Mouse (Mus musculus): ENCODE data around the gene Olfr761. TPM values are rescaled to one million over a fixed set of nuclear protein-coding genes. Genes with fewer than 3 reads are reported as not detected.
"Not testable (repeated sequence)": the region's sequence is repeated elsewhere in the genome, so short reads cannot be mapped to it uniquely, and the experiment has no call there.

Olfr761 gene
- polyA plus RNA-seq (2015; fragmentation: Nextera tagmentation; extraction: Ambion mirVana), result not detected in 2 replicates

DNA sequence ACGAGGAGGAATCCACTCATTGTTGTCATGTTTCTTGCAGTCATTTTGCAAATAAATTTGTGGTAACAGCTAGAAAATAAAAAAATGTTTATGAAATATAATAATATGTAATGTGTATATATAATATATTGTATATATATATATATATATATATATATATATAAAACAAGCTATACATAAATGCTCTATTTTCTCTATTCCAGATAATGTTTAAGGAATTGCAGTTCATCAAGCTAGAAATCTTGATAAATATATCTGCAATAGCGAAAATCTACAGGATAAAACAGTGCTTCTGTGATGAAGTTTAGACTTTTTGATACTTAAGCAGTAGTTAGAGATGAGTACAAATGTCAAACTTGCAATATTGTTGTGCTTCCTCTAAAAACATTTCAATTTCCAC lies at the start of gene Olfr761:
Olfr761 (minus strand) TSS at position 101 of the 400 bp plus-strand sequence.
- H3K9me3 ChIP-seq, result no peaks in the 10 kb centered on the region
- no peak within 1 kb of the TSS for H3K9ac ChIP-seq
- no peak for ATAC-seq (ENCODE audit: borderline replicate concordance, extremely low read depth, low FRiP score, low TSS enrichment)
- H3K4me2 ChIP-seq, result no peak within 1 kb of the TSS
- no peak within 1 kb of the TSS for H3K4me3 ChIP-seq
- H3K27ac ChIP-seq, result no peak within 1 kb of the TSS
- H3K36me3 ChIP-seq, result no peaks in the 10 kb centered on the region
- 68% methylated on average over 2 of the region's 2 CpGs for WGBS
- no peaks in the 10 kb centered on the region for H3K27me3 ChIP-seq
- H3K4me1 ChIP-seq, result no peaks in the 10 kb centered on the region

GRCm38 (mm10) chr17:37995635-37996307 lies 42.9 kb upstream of the Olfr761 start:
- WGBS, result 59% methylated on average over 10 of the region's 10 CpGs
- ATAC-seq (ENCODE audit: borderline replicate concordance, extremely low read depth, low FRiP score, low TSS enrichment), result no peak
- no peak overlapping the region for H3K27ac ChIP-seq
- H3K4me3 ChIP-seq, result no peak overlapping the region
- H3K9ac ChIP-seq, result no peak overlapping the region
- no peak overlapping the region for H3K4me2 ChIP-seq
- no peaks in the 10 kb centered on the region for H3K4me1 ChIP-seq
- no peaks in the 10 kb centered on the region for H3K36me3 ChIP-seq
- H3K27me3 ChIP-seq, result no peaks in the 10 kb centered on the region
- no peaks in the 10 kb centered on the region for H3K9me3 ChIP-seq

- H3K27ac ChIP-seq, result no peak overlapping the region
- H3K4me1 ChIP-seq, result no peaks in the 10 kb centered on the region
- H3K9ac ChIP-seq, result no peak overlapping the region
- ATAC-seq (ENCODE audit: borderline replicate concordance, extremely low read depth, low FRiP score, low TSS enrichment), result no peak
- no peaks in the 10 kb centered on the region for H3K36me3 ChIP-seq
- H3K4me2 ChIP-seq, result no peak overlapping the region
- H3K27me3 ChIP-seq, result no peaks in the 10 kb centered on the region
- 57% methylated on average over 3 of the region's 3 CpGs for WGBS
- no peak overlapping the region for H3K4me3 ChIP-seq
- H3K9me3 ChIP-seq, result no peaks in the 10 kb centered on the region
Measured at GRCm38 (mm10) chr17:37990453-37990961, 37.6 kb upstream of the Olfr761 start.

DNA sequence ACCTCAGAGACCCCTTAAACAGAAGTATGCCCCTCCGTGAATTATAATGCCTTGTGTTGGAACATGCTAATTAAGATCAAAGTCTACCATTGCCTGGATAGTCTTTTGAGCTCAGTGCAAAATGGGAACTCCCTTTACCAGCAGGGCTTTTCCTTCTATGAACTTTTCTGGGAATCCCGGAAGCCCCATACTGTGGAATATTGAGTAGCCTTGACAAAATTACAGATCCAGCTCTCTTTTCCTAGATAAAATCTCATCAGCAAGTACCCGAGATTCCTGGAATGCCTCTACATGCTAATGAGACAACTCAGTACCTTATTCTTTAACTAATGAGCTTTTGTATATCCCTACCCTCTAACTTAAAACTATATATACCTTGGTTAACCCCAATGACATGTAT lies 20.7 kb upstream of the Olfr761 start:
- H3K27me3 ChIP-seq, result no peaks in the 10 kb centered on the region
- ATAC-seq (ENCODE audit: borderline replicate concordance, extremely low read depth, low FRiP score, low TSS enrichment), result no peak
- H3K36me3 ChIP-seq, result no peaks in the 10 kb centered on the region
- H3K4me2 ChIP-seq, result no peak overlapping the region
- no peaks in the 10 kb centered on the region for H3K9me3 ChIP-seq
- no peak overlapping the region for H3K4me3 ChIP-seq
- H3K4me1 ChIP-seq, result no peaks in the 10 kb centered on the region
- no peak overlapping the region for H3K27ac ChIP-seq
- H3K9ac ChIP-seq, result no peak overlapping the region
- WGBS, result 83% methylated on average over 3 of the region's 3 CpGs

DNA sequence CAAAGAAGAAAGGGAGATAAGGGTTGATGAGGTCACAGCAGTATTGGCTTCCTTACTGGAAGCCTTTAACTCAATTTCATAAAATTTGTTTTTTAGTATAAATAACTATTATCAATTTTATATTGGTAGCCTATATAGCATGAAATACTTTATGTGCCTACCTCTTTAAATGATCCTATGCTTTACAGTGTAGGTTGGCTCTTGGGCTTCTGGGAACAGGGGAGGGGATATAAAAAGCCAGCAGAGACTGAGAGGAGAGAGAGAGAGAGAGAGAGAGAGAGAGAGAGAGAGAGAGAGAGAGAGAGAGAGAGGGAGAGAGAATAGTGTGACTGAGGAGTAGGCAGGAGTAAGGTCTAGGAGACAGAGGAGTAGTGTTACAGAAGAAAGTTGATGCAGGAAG lies 32.6 kb downstream of the Olfr761 start, which contains the start of gene Olfr128:
Olfr128 (plus strand) TSS at position 301 of the 400 bp plus-strand sequence.
- no peak within 1 kb of the TSS for H3K4me2 ChIP-seq
- no peak within 1 kb of the TSS for H3K4me3 ChIP-seq
- H3K4me1 ChIP-seq, result no peaks in the 10 kb centered on the region
- no peaks in the 10 kb centered on the region for H3K27me3 ChIP-seq
- H3K9me3 ChIP-seq, result no peaks in the 10 kb centered on the region
- no peaks in the 10 kb centered on the region for H3K36me3 ChIP-seq
- no peak within 1 kb of the TSS for H3K9ac ChIP-seq
- no peak for ATAC-seq (ENCODE audit: borderline replicate concordance, extremely low read depth, low FRiP score, low TSS enrichment)
- H3K27ac ChIP-seq, result no peak within 1 kb of the TSS

DNA sequence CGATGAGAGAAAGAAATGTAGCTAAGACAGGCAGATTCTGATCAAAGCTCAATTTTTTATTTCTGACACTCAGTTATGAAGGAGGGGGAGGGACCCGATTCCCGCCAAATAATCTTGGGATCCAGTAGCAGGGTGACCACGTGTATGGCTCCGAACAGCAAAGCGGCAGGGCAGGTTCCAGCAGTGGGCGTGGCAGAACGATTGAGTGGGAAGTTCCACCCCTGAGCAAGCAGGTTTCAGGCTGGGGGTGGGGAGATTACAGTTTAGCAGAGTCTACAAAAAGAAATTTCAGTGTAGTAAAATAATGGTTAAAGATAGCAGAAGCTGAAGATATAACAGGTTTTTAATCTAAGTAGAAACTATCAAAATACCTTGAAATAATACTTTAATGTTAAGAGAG lies 46.1 kb downstream of the Olfr761 start:
- not testable (repeated sequence) for H3K36me3 ChIP-seq; H3K4me1 ChIP-seq; H3K9me3 ChIP-seq; H3K27ac ChIP-seq; H3K4me3 ChIP-seq; ATAC-seq (ENCODE audit: borderline replicate concordance, extremely low read depth, low FRiP score, low TSS enrichment); H3K4me2 ChIP-seq; H3K9ac ChIP-seq; H3K27me3 ChIP-seq
- WGBS, result 63% methylated on average over 8 of the region's 8 CpGs

Other genes with a start within 250 kb of the Olfr761 start
- not detected in 2 replicates for gene Olfr120, start 231.3 kb downstream of the Olfr761 start, polyA plus RNA-seq (2015; fragmentation: Nextera tagmentation; extraction: Ambion mirVana)
- gene Olfr121, start 204.2 kb downstream of the Olfr761 start, polyA plus RNA-seq (2015; fragmentation: Nextera tagmentation; extraction: Ambion mirVana), result not detected in 2 replicates
- not detected in 2 replicates for gene Olfr122, start 184.5 kb downstream of the Olfr761 start, polyA plus RNA-seq (2015; fragmentation: Nextera tagmentation; extraction: Ambion mirVana)
- not detected in 2 replicates for gene Olfr123, start 159.6 kb downstream of the Olfr761 start, polyA plus RNA-seq (2015; fragmentation: Nextera tagmentation; extraction: Ambion mirVana)
- not detected in 2 replicates for gene Olfr124, start 153.2 kb downstream of the Olfr761 start, polyA plus RNA-seq (2015; fragmentation: Nextera tagmentation; extraction: Ambion mirVana)
- gene Olfr125, start 120.1 kb downstream of the Olfr761 start, polyA plus RNA-seq (2015; fragmentation: Nextera tagmentation; extraction: Ambion mirVana), result not detected in 2 replicates
- gene Olfr126, start 105.6 kb downstream of the Olfr761 start, polyA plus RNA-seq (2015; fragmentation: Nextera tagmentation; extraction: Ambion mirVana), result not detected in 2 replicates
- gene Olfr127, start 52.6 kb downstream of the Olfr761 start, polyA plus RNA-seq (2015; fragmentation: Nextera tagmentation; extraction: Ambion mirVana), result not detected in 2 replicates
- not detected in 2 replicates for gene Olfr128, start 32.5 kb downstream of the Olfr761 start, polyA plus RNA-seq (2015; fragmentation: Nextera tagmentation; extraction: Ambion mirVana)
- not detected in 2 replicates for gene Olfr129, start 107.0 kb upstream of the Olfr761 start, polyA plus RNA-seq (2015; fragmentation: Nextera tagmentation; extraction: Ambion mirVana)
- gene Olfr130, start 110.8 kb upstream of the Olfr761 start, polyA plus RNA-seq (2015; fragmentation: Nextera tagmentation; extraction: Ambion mirVana), result not detected in 2 replicates
- not detected in 2 replicates for gene Olfr131, start 135.6 kb upstream of the Olfr761 start, polyA plus RNA-seq (2015; fragmentation: Nextera tagmentation; extraction: Ambion mirVana)
- gene Olfr132, start 181.4 kb upstream of the Olfr761 start, polyA plus RNA-seq (2015; fragmentation: Nextera tagmentation; extraction: Ambion mirVana), result not detected in 2 replicates
- gene Olfr133, start 192.2 kb upstream of the Olfr761 start, polyA plus RNA-seq (2015; fragmentation: Nextera tagmentation; extraction: Ambion mirVana), result not detected in 2 replicates
- gene Olfr134, start 218.3 kb upstream of the Olfr761 start, polyA plus RNA-seq (2015; fragmentation: Nextera tagmentation; extraction: Ambion mirVana), result not detected in 2 replicates